Mouse (Mus musculus): ENCODE measurements at regions not wholly inside any gene's neighbourhood (a gene's known extent, or its start where the extent isn't known, plus 50 kb on each side); places are given as distances from the start of the nearest gene placed in this dataset.

DNA sequence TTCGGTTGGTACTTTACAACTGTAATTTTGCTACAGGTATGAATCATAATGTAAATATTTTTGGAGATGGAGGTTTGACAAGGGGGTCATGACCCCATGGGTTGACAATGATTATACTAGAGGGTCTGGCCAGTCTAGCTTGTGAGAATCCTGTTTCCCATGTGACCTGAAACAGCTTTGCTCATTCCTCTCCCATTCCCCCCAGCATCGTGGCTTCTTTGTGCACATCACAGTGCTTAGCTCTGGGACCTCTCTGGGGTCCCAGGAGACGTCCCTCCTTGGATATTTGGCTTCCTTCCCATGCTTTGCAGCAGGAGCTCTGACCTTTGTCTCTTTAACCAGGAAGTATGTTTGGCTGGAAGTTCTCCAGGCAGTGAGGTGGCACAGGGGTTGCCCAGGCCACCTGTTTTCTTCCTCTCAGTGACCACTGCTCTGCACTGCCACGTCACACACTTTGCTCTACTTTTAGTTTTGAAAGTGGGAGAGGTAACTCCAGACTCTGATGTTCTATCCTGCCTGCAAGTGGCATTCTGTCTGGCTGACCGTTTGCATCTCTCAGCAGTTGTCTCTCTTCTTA, 77.4 kb upstream of the Tmem45b start:
- no peak for TF ChIP-seq CTCF (IDR thresholded peaks at IDR 0.05; ENCODE audit: control insufficient read depth, insufficient read depth, insufficient replicate concordance, low read depth, low read length)
- TF ChIP-seq POLR2A (IDR thresholded peaks at IDR 0.05; ENCODE audit: control insufficient read depth, low read depth, low read length), result no peak
